Mouse (Mus musculus) embryonic facial prominence, embryonic 10.5 days (tissue): ENCODE results near the gene Gm20518. TPM values are rescaled to one million over a fixed set of nuclear protein-coding genes. Genes with fewer than 3 reads are reported as not detected.
A peak's percentile ranks its signal among the peaks of the same experiment; 100 is the strongest.

Experiments used
- DNase-seq: peaks from one replicate; pipeline ENCODE4 v3.0.0-alpha.2; 2017; ENCODE audit warnings: low spot score
- H3K27ac ChIP-seq: fragments of 300-500 bp; sonication (generic); replicated peaks from 2 replicates; pipeline ENCODE4 v1.5.1; 2016; ENCODE audit warnings: mild to moderate bottlenecking
- H3K27me3 ChIP-seq: fragments of 300-500 bp; sonication (generic); replicated peaks from 2 replicates; pipeline ENCODE4 v1.6.1; 2016; ENCODE audit warnings: low read depth, mild to moderate bottlenecking; ENCODE audit not compliant: poor library complexity, severe bottlenecking
- H3K36me3 ChIP-seq: fragments of 300-500 bp; sonication (generic); replicated peaks from 2 replicates; pipeline ENCODE4 v1.6.1; 2016; ENCODE audit warnings: mild to moderate bottlenecking, moderate library complexity
- H3K4me1 ChIP-seq: fragments of 300-500 bp; sonication (generic); 2 replicates; pipeline ENCODE4 v1.6.1; 2016
- H3K4me3 ChIP-seq: fragments of 300-500 bp; sonication (generic); 2 replicates; pipeline ENCODE4 v1.5.1; 2016; ENCODE audit warnings: mild to moderate bottlenecking, moderate library complexity
- H3K9me3 ChIP-seq: fragments of 300-500 bp; sonication (generic); 2 replicates; pipeline ENCODE4 v1.6.1; 2016; ENCODE audit warnings: mild to moderate bottlenecking
- WGBS: fragments of 180-500 bp; shearing (Covaris S2); methylation state at CpG from one replicate; pipeline ENCODE4 v1.1.7; 2016; 5-methylcytosine and 5-hydroxymethylcytosine counted together
- polyA plus RNA-seq: library from polyadenylated mRNA; unstranded; fragments of >200 nt; fragmentation: Nextera tagmentation; extraction: Ambion mirVana; gene quantifications from 2 replicates; pipeline ENCODE4 v1.2.1, GENCODE M21; 2016

The Gm20518 gene
- polyA plus RNA-seq, 1 experiment from 2014 or later: 0.42 TPM

DNA sequence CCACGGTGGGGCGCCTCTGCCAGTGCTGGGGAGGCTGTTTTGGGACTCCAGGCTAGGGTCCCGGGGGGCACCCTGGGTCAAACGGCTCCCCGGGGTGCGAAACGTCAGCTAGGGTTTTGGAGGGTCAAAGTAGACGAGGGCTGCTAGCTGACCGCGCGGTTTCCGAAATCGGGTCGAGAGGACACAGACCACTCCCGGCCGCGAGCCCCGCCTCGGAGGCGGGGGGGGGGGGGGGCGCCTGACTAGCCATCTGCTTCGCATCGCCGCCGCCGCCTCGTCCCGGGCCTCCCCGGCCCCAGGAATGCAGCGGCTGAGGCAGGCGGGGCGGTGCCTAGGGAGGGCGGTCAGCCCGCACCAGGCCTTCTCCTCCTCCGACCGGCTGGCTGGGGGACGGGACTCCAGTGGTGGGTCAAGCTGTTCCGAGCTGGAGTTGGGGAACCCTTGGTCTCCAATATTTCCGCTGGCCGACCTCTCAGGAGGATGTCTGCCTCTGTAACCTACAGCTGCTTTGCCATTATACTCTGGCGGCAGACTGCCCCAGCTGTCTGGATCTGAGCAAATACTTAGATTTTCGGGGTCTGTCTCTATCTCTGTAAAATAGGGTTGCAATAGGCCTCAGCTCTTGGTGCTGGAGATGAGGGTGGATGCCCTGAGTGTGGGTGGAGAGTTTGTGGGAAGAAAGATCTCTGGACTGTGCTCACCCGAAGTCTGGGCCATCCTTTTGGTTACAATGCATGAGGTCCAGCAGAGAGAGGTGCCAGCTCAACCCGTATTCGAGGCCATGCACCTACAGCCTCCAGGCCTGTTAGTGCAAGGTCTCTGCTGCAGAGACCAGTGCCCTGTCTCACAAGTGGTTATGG, 92.9 kb downstream of the Gm20518 start:
- H3K9me3 ChIP-seq: no peaks in the 10 kb centered on the region
- H3K4me1 ChIP-seq: peaks cover 70% of the 10 kb centered on the region
- H3K27me3 ChIP-seq: peaks cover 96% of the 10 kb centered on the region
- WGBS: 1% methylated on average over 45 of the region's 45 CpGs
- H3K4me3 ChIP-seq: peak overlapping the region; percentile 77
- peaks cover 14% of the 10 kb centered on the region for H3K36me3 ChIP-seq
- peak overlapping the region; percentile 96 for H3K27ac ChIP-seq
- DNase-seq: peak; percentile 87

GRCm38 (mm10) chr16:17797812-17798311, 93.6 kb downstream of the Gm20518 start:
- peaks cover 16% of the 10 kb centered on the region for H3K36me3 ChIP-seq
- peaks cover 89% of the 10 kb centered on the region for H3K27me3 ChIP-seq
- H3K4me1 ChIP-seq: peaks cover 63% of the 10 kb centered on the region
- H3K27ac ChIP-seq: peak overlapping the region; percentile 96
- peak overlapping the region; percentile 77 for H3K4me3 ChIP-seq
- 2% methylated on average over 29 of the region's 29 CpGs for WGBS
- H3K9me3 ChIP-seq: no peaks in the 10 kb centered on the region
- DNase-seq: peak; percentile 69

GRCm38 (mm10) chr16:17796971-17797811, 94.3 kb downstream of the Gm20518 start, which contains the start of gene Scarf2:
Gene Scarf2, plus strand, starts transcription at chr16:17797282.
- under 1% methylated on average over 81 of the region's 81 CpGs for WGBS
- peak; percentile 87 for DNase-seq
- peaks cover 20% of the 10 kb centered on the region for H3K36me3 ChIP-seq
- no peaks in the 10 kb centered on the region for H3K9me3 ChIP-seq
- peak within 1 kb of the TSS; percentile 96 for H3K27ac ChIP-seq
- peak within 1 kb of the TSS; percentile 77 for H3K4me3 ChIP-seq
- H3K27me3 ChIP-seq: peaks cover 83% of the 10 kb centered on the region
- peaks cover 57% of the 10 kb centered on the region for H3K4me1 ChIP-seq

GRCm38 (mm10) chr16:17796519-17796918, 95.0 kb downstream of the Gm20518 start:
- H3K9me3 ChIP-seq: no peaks in the 10 kb centered on the region
- H3K4me1 ChIP-seq: peaks cover 52% of the 10 kb centered on the region
- no peak for DNase-seq
- peak overlapping the region; percentile 77 for H3K4me3 ChIP-seq
- peaks cover 76% of the 10 kb centered on the region for H3K27me3 ChIP-seq
- H3K36me3 ChIP-seq: peaks cover 27% of the 10 kb centered on the region
- peak overlapping the region; percentile 96 for H3K27ac ChIP-seq

DNA sequence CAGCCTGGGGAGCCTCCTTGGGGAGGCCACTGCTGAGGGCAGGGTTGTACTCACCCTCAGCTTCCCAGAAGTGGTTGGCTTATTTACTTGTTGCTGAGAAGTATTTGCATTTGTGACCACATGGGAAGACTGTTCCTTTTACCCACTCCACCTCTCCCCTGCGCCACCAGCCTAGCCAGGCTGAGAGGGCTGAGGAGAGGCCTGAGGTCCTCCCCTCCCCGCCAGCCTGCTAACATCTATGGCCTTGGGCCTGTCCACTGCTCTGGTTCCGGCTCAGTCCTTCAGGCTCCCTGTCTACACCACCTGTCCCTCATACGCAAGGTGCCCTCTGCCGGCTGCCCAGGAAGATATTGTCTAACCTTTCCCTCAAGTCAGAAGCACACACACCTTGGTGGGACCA, 95.8 kb downstream of the Gm20518 start:
- Histone ChIP-seq H3K4me3 (0 out of 2 replicates have a peak overlapping the region, but pooled peaks have one; percentile 11), H3K27me3 (peaks cover 67% of the 10 kb centered on the region), H3K27ac (no peak overlapping the region), H3K9me3 (no peaks in the 10 kb centered on the region), H3K36me3 (peaks cover 36% of the 10 kb centered on the region), H3K4me1 (peaks cover 50% of the 10 kb centered on the region)
- DNase-seq: no peak
- 61% methylated on average over 5 of the region's 5 CpGs for WGBS

DNA sequence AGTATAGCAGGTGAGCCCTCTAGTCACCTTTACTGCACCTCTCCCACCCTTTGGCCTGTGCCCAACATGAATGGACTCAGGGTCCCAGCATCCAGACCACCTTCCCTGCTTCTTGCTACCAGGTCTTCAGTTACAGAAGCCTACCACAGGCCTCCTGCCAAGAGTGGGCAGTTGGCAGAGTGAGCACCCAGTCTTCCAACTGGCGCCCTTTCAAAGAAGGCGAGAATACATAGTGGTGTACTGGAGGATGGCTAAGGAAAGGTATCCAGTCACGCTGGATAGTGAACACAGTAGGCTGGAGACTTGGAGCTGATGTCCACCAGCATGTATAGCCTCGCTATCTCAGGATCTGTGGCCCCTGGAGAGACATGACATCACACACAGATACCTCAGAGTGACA, 97.4 kb downstream of the Gm20518 start:
- Histone ChIP-seq H3K9me3 (no peaks in the 10 kb centered on the region), H3K27ac (no peak overlapping the region), H3K4me1 (peaks cover 34% of the 10 kb centered on the region), H3K27me3 (peaks cover 51% of the 10 kb centered on the region), H3K4me3 (no peak overlapping the region), H3K36me3 (peaks cover 52% of the 10 kb centered on the region)
- no peak for DNase-seq
- WGBS: 87% methylated on average over 4 of the region's 4 CpGs

DNA sequence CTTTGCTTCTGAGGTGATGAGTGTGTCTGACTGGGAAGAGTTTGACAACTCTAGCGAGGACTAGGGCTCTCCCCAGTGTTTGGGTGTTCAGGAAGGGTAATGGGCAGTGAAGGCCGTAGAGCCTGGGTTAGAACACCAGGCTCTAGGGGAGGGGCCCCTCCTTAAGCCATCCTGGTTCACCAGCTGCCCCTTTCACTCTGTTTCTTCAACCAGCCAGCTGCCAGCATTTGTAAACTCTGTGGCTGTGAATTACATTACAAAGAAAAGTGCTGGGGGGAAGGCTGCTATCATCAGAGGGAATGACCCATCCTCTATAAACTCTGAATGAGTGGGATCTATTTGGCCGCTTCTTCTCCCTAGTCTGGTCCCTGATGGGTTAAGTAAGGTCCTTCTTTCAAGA, 98.7 kb downstream of the Gm20518 start:
- H3K4me1 ChIP-seq: peaks cover 21% of the 10 kb centered on the region
- H3K36me3 ChIP-seq: peaks cover 65% of the 10 kb centered on the region
- WGBS: 73% methylated on average over 3 of the region's 3 CpGs
- no peak overlapping the region for H3K4me3 ChIP-seq
- H3K27me3 ChIP-seq: peaks cover 38% of the 10 kb centered on the region
- H3K9me3 ChIP-seq: no peaks in the 10 kb centered on the region
- DNase-seq: no peak
- H3K27ac ChIP-seq: no peak overlapping the region

DNA sequence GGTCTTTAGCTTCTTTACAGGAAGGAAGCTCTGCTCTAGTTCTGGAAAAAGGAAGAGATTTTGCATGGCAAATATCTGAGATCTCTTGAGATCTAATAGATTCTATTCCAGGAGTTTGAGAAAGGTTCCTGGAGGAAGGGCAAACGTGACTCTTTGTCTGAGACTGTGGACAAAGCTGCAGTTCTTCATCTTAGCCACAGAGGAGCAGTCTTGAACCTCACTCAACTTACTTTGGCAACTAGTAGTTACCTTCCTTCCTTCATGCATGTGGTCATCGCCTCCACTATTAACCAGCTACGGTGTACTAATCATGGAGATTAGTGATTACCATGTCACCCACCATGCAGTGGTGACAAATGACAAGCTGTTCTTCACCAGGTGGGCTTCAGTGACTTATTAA, 106.1 kb downstream of the Gm20518 start:
- H3K4me1 ChIP-seq: no peaks in the 10 kb centered on the region
- H3K9me3 ChIP-seq: no peaks in the 10 kb centered on the region
- no peak for DNase-seq
- WGBS: 62% methylated on average over 3 of the region's 3 CpGs
- H3K27me3 ChIP-seq: no peaks in the 10 kb centered on the region
- no peak overlapping the region for H3K27ac ChIP-seq
- no peak overlapping the region for H3K4me3 ChIP-seq
- H3K36me3 ChIP-seq: peaks cover 99% of the 10 kb centered on the region

Other genes starting within 250 kb of the Gm20518 start
- 5.3 and 6.6 TPM in 2 replicates for gene Ccdc74a, start 245.2 kb downstream of the Gm20518 start, polyA plus RNA-seq
- 50.3 and 50.5 TPM in 2 replicates for gene Med15, start 158.8 kb downstream of the Gm20518 start, polyA plus RNA-seq
- 64.9 and 72.8 TPM in 2 replicates for gene Klhl22, start 132.1 kb downstream of the Gm20518 start, polyA plus RNA-seq
- gene Scarf2, start 94.4 kb downstream of the Gm20518 start, polyA plus RNA-seq: 9.3 and 10.5 TPM in 2 replicates
- gene B830017H08Rik, start 58.5 kb downstream of the Gm20518 start, polyA plus RNA-seq: not detected in 2 replicates
- 2.5 and 4.1 TPM in 2 replicates for gene Car15, start 53.3 kb downstream of the Gm20518 start, polyA plus RNA-seq
- 0.04 TPM in 1 of 2 replicates, not detected in the other for gene Tssk1, start 2.6 kb upstream of the Gm20518 start, polyA plus RNA-seq
- 98.6 and 100 TPM in 2 replicates for gene Dgcr2, start 6.9 kb upstream of the Gm20518 start, polyA plus RNA-seq
- 0.14 TPM in 1 of 2 replicates, not detected in the other for gene Tssk2, start 7.0 kb upstream of the Gm20518 start, polyA plus RNA-seq
- gene Ess2, start 19.7 kb upstream of the Gm20518 start, polyA plus RNA-seq: 57.4 and 60.6 TPM in 2 replicates
- not detected in 2 replicates for gene Gsc2, start 23.4 kb upstream of the Gm20518 start, polyA plus RNA-seq
- 85.8 and 90.6 TPM in 2 replicates for gene Slc25a1, start 36.5 kb upstream of the Gm20518 start, polyA plus RNA-seq
- gene Vpreb2, start 88.8 kb upstream of the Gm20518 start, polyA plus RNA-seq: not detected in 2 replicates
- gene Dgcr6, start 161.2 kb upstream of the Gm20518 start, polyA plus RNA-seq: 151 and 165 TPM in 2 replicates
- 16.2 and 16.9 TPM in 2 replicates for gene Prodh, start 198.5 kb upstream of the Gm20518 start, polyA plus RNA-seq
- gene Rtn4r, start 236.0 kb upstream of the Gm20518 start, polyA plus RNA-seq: 0.87 and 1.4 TPM in 2 replicates